Mouse (Mus musculus): Measurements from ENCODE around the gene Pithd1. TPM values are rescaled to one million over a fixed set of nuclear protein-coding genes. Genes with fewer than 3 reads are reported as not detected.
A peak's percentile ranks its signal among the peaks of the same experiment; 100 is the strongest.
"Not testable (repeated sequence)": the region's sequence is repeated elsewhere in the genome, so short reads cannot be mapped to it uniquely, and the experiment has no call there.

Gene Pithd1
- polyA plus RNA-seq, 1 experiment, result 35.2 TPM

GRCm38 (mm10) chr4:135945706-135946105 is 41.4 kb downstream of the Pithd1 start:
- peak overlapping the region; percentile 91 for H3K4me3 ChIP-seq

GRCm38 (mm10) chr4:135943389-135943788 is 43.7 kb downstream of the Pithd1 start:
- no peak overlapping the region for H3K4me2 ChIP-seq (ENCODE audit: low read depth)
- TF ChIP-seq MYOD1 (IDR thresholded peaks at IDR 0.05; ENCODE audit: control insufficient read depth in 1 of 3, insufficient read length in 2 of 3, low read depth in 2 of 3) (no peak), SRF (IDR thresholded peaks at IDR 0.05; ENCODE audit: control insufficient read depth, insufficient read length, low read depth) (no peak), E2F4 (IDR thresholded peaks at IDR 0.05; ENCODE audit: insufficient read depth) (no peak), TCF3 (IDR thresholded peaks at IDR 0.05; ENCODE audit: insufficient read length, low read depth) (no peak), USF1 (IDR thresholded peaks at IDR 0.05; ENCODE audit: low read depth) (no peak), REST (IDR thresholded peaks at IDR 0.05; ENCODE audit: insufficient read depth, insufficient read length) (no peak), CEBPB (IDR thresholded peaks at IDR 0.05; ENCODE audit: insufficient read depth, poor library complexity, severe bottlenecking) (no peak), TCF12 (IDR thresholded peaks at IDR 0.05; ENCODE audit: insufficient read depth, poor library complexity, severe bottlenecking) (no peak), MYOG (IDR thresholded peaks at IDR 0.05; ENCODE audit: control insufficient read depth in 1 of 3, insufficient read depth in 1 of 3, insufficient read length in 2 of 3, low read depth in 2 of 3) (no peak), POLR2AphosphoS2 (IDR thresholded peaks at IDR 0.05; ENCODE audit: insufficient read length, low read depth) (no peak), POLR2A (IDR thresholded peaks at IDR 0.05; ENCODE audit: insufficient read length, low read depth) (no peak)
- H3K4me3 ChIP-seq, result no peak overlapping the region
- H3K27me3 ChIP-seq (ENCODE audit: control insufficient read depth, insufficient read depth, insufficient read length), result no peaks in the 10 kb centered on the region
- H3K36me3 ChIP-seq (ENCODE audit: control insufficient read depth, insufficient read depth), result no peaks in the 10 kb centered on the region
- H3ac ChIP-seq (ENCODE audit: control insufficient read depth, insufficient read length), result no peak overlapping the region
- H3K79me2 ChIP-seq (ENCODE audit: control insufficient read depth, insufficient read depth), result peaks cover 18% of the 10 kb centered on the region

More at GRCm38 (mm10) chr4:135945706-135946105, 41.4 kb downstream of the Pithd1 start:
- peak overlapping the region; percentile 82 for H3K4me2 ChIP-seq (ENCODE audit: low read depth)
- no peaks in the 10 kb centered on the region for H3K36me3 ChIP-seq (ENCODE audit: control insufficient read depth, insufficient read depth)
- no peaks in the 10 kb centered on the region for H3K27me3 ChIP-seq (ENCODE audit: control insufficient read depth, insufficient read depth, insufficient read length)
- H3K79me2 ChIP-seq (ENCODE audit: control insufficient read depth, insufficient read depth), result peaks cover 18% of the 10 kb centered on the region
- H3ac ChIP-seq (ENCODE audit: control insufficient read depth, insufficient read length), result no peak overlapping the region
- TF ChIP-seq TCF3 (IDR thresholded peaks at IDR 0.05; ENCODE audit: insufficient read length, low read depth) (no peak), MAX (IDR thresholded peaks at IDR 0.05; ENCODE audit: low read depth) (no peak), E2F4 (IDR thresholded peaks at IDR 0.05; ENCODE audit: insufficient read depth) (no peak), MYOD1 (IDR thresholded peaks at IDR 0.05; ENCODE audit: control insufficient read depth in 1 of 3, insufficient read length in 2 of 3, low read depth in 2 of 3) (no peak), POLR2A (IDR thresholded peaks at IDR 0.05; ENCODE audit: insufficient read length, low read depth) (no peak)

GRCm38 (mm10) chr4:135942193-135942592 is 44.9 kb downstream of the Pithd1 start:
- Histone ChIP-seq H3ac (ENCODE audit: control insufficient read depth, insufficient read length) (no peak overlapping the region), H3K36me3 (ENCODE audit: control insufficient read depth, insufficient read depth) (no peaks in the 10 kb centered on the region), H3K27me3 (ENCODE audit: control insufficient read depth, insufficient read depth, insufficient read length) (no peaks in the 10 kb centered on the region), H3K79me2 (ENCODE audit: control insufficient read depth, insufficient read depth) (peaks cover 8% of the 10 kb centered on the region), H3K4me3 (no peak overlapping the region), H3K4me2 (ENCODE audit: low read depth) (no peak overlapping the region)
- TF ChIP-seq MYOD1 (IDR thresholded peaks at IDR 0.05; ENCODE audit: control insufficient read depth in 1 of 3, insufficient read length in 2 of 3, low read depth in 2 of 3) (no peak), USF1 (IDR thresholded peaks at IDR 0.05; ENCODE audit: low read depth) (no peak), TCF3 (IDR thresholded peaks at IDR 0.05; ENCODE audit: insufficient read length, low read depth) (no peak), REST (IDR thresholded peaks at IDR 0.05; ENCODE audit: insufficient read depth, insufficient read length) (no peak), MYOG (IDR thresholded peaks at IDR 0.05; ENCODE audit: control insufficient read depth in 1 of 3, insufficient read depth in 1 of 3, insufficient read length in 2 of 3, low read depth in 2 of 3) (no peak), MAX (IDR thresholded peaks at IDR 0.05; ENCODE audit: low read depth) (no peak), POLR2AphosphoS2 (IDR thresholded peaks at IDR 0.05; ENCODE audit: insufficient read length, low read depth) (no peak), CEBPB (IDR thresholded peaks at IDR 0.05; ENCODE audit: insufficient read depth, poor library complexity, severe bottlenecking) (no peak), SRF (IDR thresholded peaks at IDR 0.05; ENCODE audit: control insufficient read depth, insufficient read length, low read depth) (no peak), E2F4 (IDR thresholded peaks at IDR 0.05; ENCODE audit: insufficient read depth) (no peak), POLR2A (IDR thresholded peaks at IDR 0.05; ENCODE audit: insufficient read length, low read depth) (no peak), TCF12 (IDR thresholded peaks at IDR 0.05; ENCODE audit: insufficient read depth, poor library complexity, severe bottlenecking) (no peak)

- not testable (repeated sequence) for H3K36me3 ChIP-seq (ENCODE audit: control insufficient read depth, insufficient read depth); H3K4me2 ChIP-seq (ENCODE audit: low read depth); H3K27me3 ChIP-seq (ENCODE audit: control insufficient read depth, insufficient read depth, insufficient read length); H3ac ChIP-seq (ENCODE audit: control insufficient read depth, insufficient read length); H3K4me3 ChIP-seq; H3K79me2 ChIP-seq (ENCODE audit: control insufficient read depth, insufficient read depth)
Measured at GRCm38 (mm10) chr4:135941026-135941425, 46.0 kb downstream of the Pithd1 start.

- H3K36me3 ChIP-seq (ENCODE audit: control insufficient read depth, insufficient read depth), result peaks cover 5% of the 10 kb centered on the region
- TF ChIP-seq MYOD1 (IDR thresholded peaks at IDR 0.05; ENCODE audit: control insufficient read depth in 1 of 3, insufficient read length in 2 of 3, low read depth in 2 of 3), result no peak
- TF ChIP-seq TCF3 (IDR thresholded peaks at IDR 0.05; ENCODE audit: insufficient read length, low read depth), result no peak
- no peak for TF ChIP-seq MAX (IDR thresholded peaks at IDR 0.05; ENCODE audit: low read depth)
- no peak for TF ChIP-seq TCF12 (IDR thresholded peaks at IDR 0.05; ENCODE audit: insufficient read depth, poor library complexity, severe bottlenecking)
- no peaks in the 10 kb centered on the region for H3K79me2 ChIP-seq (ENCODE audit: control insufficient read depth, insufficient read depth)
- no peaks in the 10 kb centered on the region for H3K27me3 ChIP-seq (ENCODE audit: control insufficient read depth, insufficient read depth, insufficient read length)
- no peak overlapping the region for H3K4me3 ChIP-seq
- H3ac ChIP-seq (ENCODE audit: control insufficient read depth, insufficient read length), result no peak overlapping the region
- no peak overlapping the region for H3K4me2 ChIP-seq (ENCODE audit: low read depth)
Measured at GRCm38 (mm10) chr4:135938858-135939257, 48.2 kb downstream of the Pithd1 start.

Data from myocyte (in vitro differentiated cells).